Mouse (Mus musculus) urinary bladder, postnatal 25 days (tissue): ENCODE results near the gene Ctxn2.

Experiments used
- DNase-seq: peaks from one replicate; pipeline ENCODE4 v3.0.0; 2022; ENCODE audit warnings: low spot score

Gene Ctxn2

GRCm38 (mm10) chr2:125196771-125197170 lies 60.3 kb downstream of the Ctxn2 start:
- DNase-seq: no peak
